Mouse (Mus musculus): ENCODE results near the gene Eed. TPM values are rescaled to one million over a fixed set of nuclear protein-coding genes. Genes with fewer than 3 reads are reported as not detected.

Eed gene
- polyA plus RNA-seq, 1 experiment from 2014 or later: 35.6 TPM

- Histone ChIP-seq H3K4me2 (replicated peaks; ENCODE audit: low read depth, low read length) (no peak overlapping the region), H3K4me3 (ENCODE audit: low read depth, low read length) (no peak overlapping the region), H3K27me3 (replicated peaks; ENCODE audit: insufficient read depth, low read length) (no peaks in the 10 kb centered on the region), H3K27ac (ENCODE audit: low read length) (no peak overlapping the region), H3K9me3 (ENCODE audit: low read length) (no peaks in the 10 kb centered on the region), H3K4me1 (ENCODE audit: insufficient read depth, low read depth, low read length) (peaks cover 14% of the 10 kb centered on the region; the same call in 1 of the 2 replicates), H3K9ac (replicated peaks; ENCODE audit: low read depth) (no peak overlapping the region), H3K36me3 (ENCODE audit: insufficient read depth, low read length) (no peaks in the 10 kb centered on the region)
- ATAC-seq: no peak
- no peak for DNase-seq (ENCODE audit: low spot score)
- 81% methylated on average over 6 of the region's 6 CpGs for WGBS
- no peak for TF ChIP-seq EP300 (IDR thresholded peaks at IDR 0.05)
- TF ChIP-seq CTCF (IDR thresholded peaks at IDR 0.05): no peak
Observed at GRCm38 (mm10) chr7:90020331-90020730, 39.5 kb upstream of the Eed start.

GRCm38 (mm10) chr7:90019570-90019969 is 38.8 kb upstream of the Eed start:
- H3K4me2 ChIP-seq (replicated peaks; ENCODE audit: low read depth, low read length): 0 out of 2 replicates have a peak overlapping the region, but pooled peaks have one; percentile 30
- H3K4me3 ChIP-seq (ENCODE audit: low read depth, low read length): no peak overlapping the region
- peaks cover 14% of the 10 kb centered on the region; the same call in 1 of the 2 replicates for H3K4me1 ChIP-seq (ENCODE audit: insufficient read depth, low read depth, low read length)
- no peak overlapping the region for H3K9ac ChIP-seq (replicated peaks; ENCODE audit: low read depth)
- no peak for TF ChIP-seq CTCF (IDR thresholded peaks at IDR 0.05)
- peak; percentile 87 for TF ChIP-seq EP300 (IDR thresholded peaks at IDR 0.05)
- H3K27ac ChIP-seq (ENCODE audit: low read length): no peak overlapping the region; the same call in 1 of the 2 replicates
- peak; percentile 53 for ATAC-seq
- WGBS: 46% methylated on average over 10 of the region's 10 CpGs
- no peaks in the 10 kb centered on the region for H3K27me3 ChIP-seq (replicated peaks; ENCODE audit: insufficient read depth, low read length)
- peak; percentile 89 for DNase-seq (ENCODE audit: low spot score)
- no peaks in the 10 kb centered on the region for H3K36me3 ChIP-seq (ENCODE audit: insufficient read depth, low read length)
- H3K9me3 ChIP-seq (ENCODE audit: low read length): no peaks in the 10 kb centered on the region

DNA sequence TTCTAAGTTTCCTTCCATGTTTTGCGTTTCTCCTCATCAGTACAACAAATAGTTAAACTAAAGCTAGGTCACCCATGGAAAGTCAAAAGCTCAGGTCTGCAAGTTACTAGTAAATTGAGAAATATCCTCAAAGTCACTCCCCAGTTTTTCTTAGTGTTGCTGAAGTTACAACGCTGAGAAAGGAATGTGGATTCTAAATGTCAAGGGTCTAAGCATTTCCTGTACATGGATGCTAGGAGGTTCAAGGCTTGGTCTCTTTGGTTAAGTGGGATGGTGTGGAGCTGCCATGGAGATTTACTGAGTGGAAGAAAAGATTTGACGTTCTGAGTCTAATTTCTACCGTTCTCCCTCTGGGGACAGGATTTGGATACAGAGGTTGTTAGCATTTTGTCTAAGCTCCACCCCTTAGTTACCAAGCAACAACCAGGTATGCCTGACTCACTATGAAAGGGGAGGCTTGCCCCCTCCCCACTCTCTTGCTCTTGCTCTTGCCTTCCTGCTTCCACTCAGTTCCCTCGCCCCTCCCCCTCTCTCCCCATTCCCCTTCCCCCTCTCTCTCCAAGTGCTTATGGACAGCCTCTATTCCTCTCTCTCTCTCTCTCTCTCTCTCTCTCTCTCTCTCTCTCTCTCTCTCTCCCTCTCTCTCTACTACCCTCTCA is 36.3 kb upstream of the Eed start:
- H3K9me3 ChIP-seq (ENCODE audit: low read length): no peaks in the 10 kb centered on the region
- DNase-seq (ENCODE audit: low spot score): peak; percentile 83
- H3K27ac ChIP-seq (ENCODE audit: low read length): 0 out of 2 replicates have a peak overlapping the region, but pooled peaks have one; percentile 21
- H3K4me3 ChIP-seq (ENCODE audit: low read depth, low read length): no peak overlapping the region
- no peak overlapping the region for H3K4me2 ChIP-seq (replicated peaks; ENCODE audit: low read depth, low read length)
- H3K27me3 ChIP-seq (replicated peaks; ENCODE audit: insufficient read depth, low read length): no peaks in the 10 kb centered on the region
- H3K9ac ChIP-seq (replicated peaks; ENCODE audit: low read depth): no peak overlapping the region
- peak; percentile 65 for ATAC-seq
- WGBS: 15% methylated on average over 5 of the region's 5 CpGs
- H3K36me3 ChIP-seq (ENCODE audit: insufficient read depth, low read length): no peaks in the 10 kb centered on the region
- TF ChIP-seq CTCF (IDR thresholded peaks at IDR 0.05) (no peak), EP300 (IDR thresholded peaks at IDR 0.05) (peak; percentile 64; the same call in 1 of the 2 replicates)
- peaks cover 3% of the 10 kb centered on the region; the same call in 1 of the 2 replicates for H3K4me1 ChIP-seq (ENCODE audit: insufficient read depth, low read depth, low read length)

DNA sequence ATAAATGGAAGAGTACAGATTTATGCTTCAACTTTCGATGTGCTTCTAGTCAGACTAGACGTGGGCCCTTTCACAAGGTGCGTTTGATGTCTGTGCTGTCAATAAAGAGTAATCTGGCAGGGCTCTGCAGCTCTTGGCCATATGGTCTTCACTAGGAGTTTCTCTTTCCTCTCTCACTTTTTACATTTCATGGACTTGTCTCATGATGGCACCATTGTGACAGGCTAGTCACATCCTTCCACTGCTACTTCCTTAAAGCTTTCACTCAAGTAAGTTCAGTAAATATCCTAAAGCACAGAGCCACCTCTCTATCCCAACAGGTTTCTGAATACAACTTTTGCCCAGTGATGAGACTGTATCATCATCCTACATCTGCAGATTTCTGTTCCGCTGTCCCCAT is 35.7 kb upstream of the Eed start:
- no peaks in the 10 kb centered on the region for H3K27me3 ChIP-seq (replicated peaks; ENCODE audit: insufficient read depth, low read length)
- ATAC-seq (peak; percentile 59), DNase-seq (ENCODE audit: low spot score) (peak; percentile 83)
- H3K4me1 ChIP-seq (ENCODE audit: insufficient read depth, low read depth, low read length): peaks cover 3% of the 10 kb centered on the region; the same call in 1 of the 2 replicates
- no peaks in the 10 kb centered on the region for H3K9me3 ChIP-seq (ENCODE audit: low read length)
- H3K9ac ChIP-seq (replicated peaks; ENCODE audit: low read depth): no peak overlapping the region
- no peak overlapping the region for H3K4me3 ChIP-seq (ENCODE audit: low read depth, low read length)
- H3K27ac ChIP-seq (ENCODE audit: low read length): 0 out of 2 replicates have a peak overlapping the region, but pooled peaks have one; percentile 21
- H3K36me3 ChIP-seq (ENCODE audit: insufficient read depth, low read length): no peaks in the 10 kb centered on the region
- WGBS: 50% methylated on average over 4 of the region's 4 CpGs
- H3K4me2 ChIP-seq (replicated peaks; ENCODE audit: low read depth, low read length): no peak overlapping the region
- TF ChIP-seq EP300 (IDR thresholded peaks at IDR 0.05) (no peak), CTCF (IDR thresholded peaks at IDR 0.05) (peak; percentile 67)

DNA sequence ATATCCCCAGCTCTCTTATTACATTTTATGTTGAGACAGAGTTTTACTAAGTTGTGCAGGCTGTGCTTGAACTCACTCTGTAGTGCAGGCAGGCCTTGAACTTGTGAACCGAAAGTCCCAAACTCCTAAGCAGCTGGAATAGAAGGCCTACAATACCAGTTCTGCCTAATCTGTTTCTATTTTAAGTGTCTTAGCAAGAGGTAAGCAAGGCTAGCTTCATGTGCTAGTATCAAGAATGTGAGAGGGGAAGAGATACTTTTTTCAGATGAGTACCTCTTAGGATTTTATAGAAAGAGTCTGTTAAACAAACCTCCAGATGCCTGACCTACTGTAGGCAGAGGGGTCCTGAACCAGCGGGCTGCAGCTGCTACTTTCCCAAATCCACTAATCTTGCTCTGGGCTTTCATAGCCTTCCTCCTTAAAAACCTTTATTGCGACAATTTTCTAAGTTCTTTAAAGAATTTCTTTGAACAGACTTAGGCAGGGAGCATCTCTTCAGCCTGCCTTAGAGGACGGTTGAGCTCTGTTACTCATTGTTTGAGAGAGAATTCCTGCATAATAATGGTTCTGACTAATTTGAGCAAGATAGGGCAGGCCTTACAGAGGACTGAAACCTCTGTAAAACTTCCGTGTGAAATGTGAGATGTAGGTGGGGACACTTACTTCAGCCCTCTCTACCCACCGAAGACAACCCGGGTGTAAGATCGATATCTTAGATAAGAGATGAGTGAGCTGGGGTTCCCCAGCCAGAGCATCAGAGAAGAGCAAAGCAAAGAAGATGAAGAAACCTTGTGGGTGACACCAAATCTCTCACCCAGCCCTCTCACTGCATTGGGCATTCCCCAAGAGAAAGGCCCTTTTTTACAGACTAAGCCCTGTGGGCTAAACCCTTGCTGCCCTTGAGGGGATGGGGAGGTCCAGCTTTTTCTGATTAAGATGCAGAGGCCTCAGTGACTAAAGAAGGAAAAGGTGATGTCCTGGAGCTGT is 26.2 kb upstream of the Eed start:
- no peak overlapping the region for H3K4me3 ChIP-seq (ENCODE audit: low read depth, low read length)
- WGBS: 51% methylated on average over 8 of the region's 8 CpGs
- no peaks in the 10 kb centered on the region for H3K36me3 ChIP-seq (ENCODE audit: insufficient read depth, low read length)

GRCm38 (mm10) chr7:90004781-90005180 is 24.0 kb upstream of the Eed start:
- no peak for DNase-seq (ENCODE audit: low spot score)
- Histone ChIP-seq H3K36me3 (ENCODE audit: insufficient read depth, low read length) (no peaks in the 10 kb centered on the region), H3K27me3 (replicated peaks; ENCODE audit: insufficient read depth, low read length) (no peaks in the 10 kb centered on the region), H3K27ac (ENCODE audit: low read length) (no peak overlapping the region), H3K9me3 (ENCODE audit: low read length) (no peaks in the 10 kb centered on the region), H3K4me1 (ENCODE audit: insufficient read depth, low read depth, low read length) (no peaks in the 10 kb centered on the region), H3K9ac (replicated peaks; ENCODE audit: low read depth) (no peak overlapping the region), H3K4me3 (ENCODE audit: low read depth, low read length) (no peak overlapping the region), H3K4me2 (replicated peaks; ENCODE audit: low read depth, low read length) (no peak overlapping the region)
- TF ChIP-seq EP300 (IDR thresholded peaks at IDR 0.05): no peak
- no peak for TF ChIP-seq CTCF (IDR thresholded peaks at IDR 0.05)
- 89% methylated on average over 3 of the region's 3 CpGs for WGBS
- no peak for ATAC-seq

More for the DNA sequence above, 26.2 kb upstream of the Eed start:
- H3K4me1 ChIP-seq (ENCODE audit: insufficient read depth, low read depth, low read length): no peaks in the 10 kb centered on the region
- H3K9me3 ChIP-seq (ENCODE audit: low read length): no peaks in the 10 kb centered on the region
- no peaks in the 10 kb centered on the region for H3K27me3 ChIP-seq (replicated peaks; ENCODE audit: insufficient read depth, low read length)
- TF ChIP-seq CTCF (IDR thresholded peaks at IDR 0.05) (no peak), EP300 (IDR thresholded peaks at IDR 0.05) (no peak)
- DNase-seq (ENCODE audit: low spot score) (no peak), ATAC-seq (no peak)
- H3K4me2 ChIP-seq (replicated peaks; ENCODE audit: low read depth, low read length): no peak overlapping the region
- H3K27ac ChIP-seq (ENCODE audit: low read length): no peak overlapping the region
- H3K9ac ChIP-seq (replicated peaks; ENCODE audit: low read depth): no peak overlapping the region
